ENCODE assay signal across 8 mouse cellular contexts in the genomic region with DNA sequence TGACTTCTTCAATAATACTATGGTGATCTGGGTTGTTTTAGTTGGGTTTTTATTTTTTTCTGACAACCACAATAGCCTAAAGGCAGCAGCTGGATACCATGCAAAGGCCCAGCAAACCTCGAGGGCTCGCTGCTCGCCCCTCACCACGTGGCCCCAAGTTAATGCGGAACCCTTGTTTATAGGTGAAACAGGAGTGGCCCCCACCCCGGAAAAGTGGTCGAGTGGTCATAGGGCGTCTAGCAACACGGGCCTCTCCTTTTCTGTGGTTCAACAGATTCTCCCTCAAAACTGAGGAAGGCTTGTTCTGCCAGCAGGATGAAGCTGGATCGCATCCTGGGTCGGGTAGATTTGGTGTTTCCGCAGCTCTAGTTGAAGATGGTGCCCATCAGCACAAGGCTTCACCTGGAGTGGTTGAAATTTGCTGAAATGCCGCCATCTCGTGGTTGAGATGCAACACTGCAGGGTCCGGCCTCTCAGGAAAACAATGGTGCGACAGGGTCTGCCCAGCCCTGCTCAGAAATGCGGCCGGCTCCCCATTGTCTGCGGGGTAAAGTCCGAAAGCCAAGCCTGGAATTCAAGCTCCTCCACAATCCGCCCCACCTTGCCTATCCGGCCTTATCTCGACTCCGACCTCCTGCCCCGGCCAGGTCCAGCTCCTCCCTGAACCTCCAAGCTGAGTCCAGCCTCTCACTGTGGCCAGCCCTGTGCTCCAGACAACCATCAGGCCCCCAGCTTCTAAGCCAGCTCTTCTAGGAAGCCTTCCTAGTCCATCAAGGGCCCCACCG. TPM values are rescaled to one million over a fixed set of nuclear protein-coding genes. Genes with fewer than 3 reads are reported as not detected.
A peak's percentile ranks its signal among the peaks of the same experiment; 100 is the strongest.
DNase-seq lines count a peak whose midpoint lies in the region; ATAC-seq and TF ChIP-seq lines count a peak whose summit lies in the region.

No protein-coding gene starts in this region.

- H3K4me3 ChIP-seq in bone marrow macrophage, adult 2 months (ENCODE audit: insufficient read depth, low read length), result no peak overlapping the region
- peak overlapping the region; percentile 30 for H3K4me3 ChIP-seq in embryonic facial prominence, embryonic 15.5 days (replicated peaks)
- H3K4me3 ChIP-seq in heart, embryonic 11.5 days (ENCODE audit: low read depth, low read length), result peak overlapping the region; percentile 14; the same call in 1 of the 2 replicates
- peak overlapping the region; percentile 29 for H3K4me3 ChIP-seq in kidney, embryonic 15.5 days (replicated peaks)
- H3K4me3 ChIP-seq in limb, embryonic 15.5 days, result peak overlapping the region; percentile 32

- ATAC-seq in embryonic facial prominence, embryonic 15.5 days (ENCODE audit: insufficient number of reproducible peaks, low FRiP score, low TSS enrichment, low read depth), result peak; percentile 49; the same call in 1 of the 2 replicates
- ATAC-seq in heart, embryonic 11.5 days (replicated peaks; ENCODE audit: insufficient number of reproducible peaks, low FRiP score, low TSS enrichment), result no peak; the same call in 1 of the 2 replicates
- ATAC-seq in kidney, embryonic 15.5 days (replicated peaks; ENCODE audit: low FRiP score), result peak; percentile 91
- peak; percentile 44; the same call in 1 of the 2 replicates for ATAC-seq in limb, embryonic 15.5 days (ENCODE audit: insufficient number of reproducible peaks, low FRiP score, low TSS enrichment, low read depth)
- peak; percentile 86 for ATAC-seq in monocyte, adult 5-6 weeks (replicated peaks; ENCODE audit: insufficient number of reproducible peaks, low FRiP score, low TSS enrichment, poor library complexity, severe bottlenecking)

- TF ChIP-seq CTCF in bone marrow macrophage, adult 2 months (IDR thresholded peaks at IDR 0.05; ENCODE audit: low read depth, low read length), result peak; percentile 79

- H3K4me2 ChIP-seq in embryonic facial prominence, embryonic 15.5 days (replicated peaks), result peak overlapping the region; percentile 56
- peak overlapping the region; percentile 61 for H3K4me2 ChIP-seq in heart, embryonic 11.5 days
- H3K4me2 ChIP-seq in kidney, embryonic 15.5 days, result peak overlapping the region; percentile 61
- H3K4me2 ChIP-seq in limb, embryonic 15.5 days, result peak overlapping the region; percentile 59

- H3K27ac ChIP-seq in bone marrow macrophage, adult 2 months (ENCODE audit: insufficient read depth, low read depth, low read length), result no peak overlapping the region
- no peak overlapping the region for H3K27ac ChIP-seq in embryonic facial prominence, embryonic 15.5 days (replicated peaks)
- no peak overlapping the region for H3K27ac ChIP-seq in heart, embryonic 11.5 days (ENCODE audit: low read depth, low read length)
- no peak overlapping the region for H3K27ac ChIP-seq in kidney, embryonic 15.5 days
- H3K27ac ChIP-seq in limb, embryonic 15.5 days, result no peak overlapping the region

- H3K9ac ChIP-seq in embryonic facial prominence, embryonic 15.5 days, result peak overlapping the region; percentile 29; the same call in 1 of the 2 replicates
- peak overlapping the region; percentile 65; the same call in 1 of the 2 replicates for H3K9ac ChIP-seq in heart, embryonic 11.5 days (ENCODE audit: low read depth, low read length)
- peak overlapping the region; percentile 35; the same call in 1 of the 2 replicates for H3K9ac ChIP-seq in kidney, embryonic 15.5 days
- no peak overlapping the region for H3K9ac ChIP-seq in limb, embryonic 15.5 days

- H3K36me3 ChIP-seq in embryonic facial prominence, embryonic 15.5 days, result no peaks in the 10 kb centered on the region
- H3K36me3 ChIP-seq in heart, embryonic 11.5 days (ENCODE audit: control insufficient read depth, insufficient read depth, low read length), result no peaks in the 10 kb centered on the region
- no peaks in the 10 kb centered on the region for H3K36me3 ChIP-seq in kidney, embryonic 15.5 days
- H3K36me3 ChIP-seq in limb, embryonic 15.5 days, result no peaks in the 10 kb centered on the region

- peak; percentile 65 for DNase-seq in A20 (ENCODE audit: low read depth, low spot score)
- peak; percentile 48 for DNase-seq in spleen, postnatal 36 days (ENCODE audit: low spot score in 2 of 2)

- H3K27me3 ChIP-seq in embryonic facial prominence, embryonic 15.5 days, result 0 out of 2 replicates have a peak, but pooled peaks cover 3% of the 10 kb centered on the region
- H3K27me3 ChIP-seq in heart, embryonic 11.5 days (ENCODE audit: control insufficient read depth, insufficient read depth, low read length), result 0 out of 2 replicates have a peak, but pooled peaks cover 5% of the 10 kb centered on the region
- no peaks in the 10 kb centered on the region for H3K27me3 ChIP-seq in kidney, embryonic 15.5 days
- no peaks in the 10 kb centered on the region for H3K27me3 ChIP-seq in limb, embryonic 15.5 days

- no peaks in the 10 kb centered on the region for H3K9me3 ChIP-seq in embryonic facial prominence, embryonic 15.5 days (replicated peaks)
- no peaks in the 10 kb centered on the region for H3K9me3 ChIP-seq in heart, embryonic 11.5 days (replicated peaks; ENCODE audit: control insufficient read depth, low read length)
- H3K9me3 ChIP-seq in kidney, embryonic 15.5 days (replicated peaks), result no peaks in the 10 kb centered on the region
- H3K9me3 ChIP-seq in limb, embryonic 15.5 days, result no peaks in the 10 kb centered on the region

- TF ChIP-seq POLR2A in bone marrow macrophage, adult 2 months (IDR thresholded peaks at IDR 0.05; ENCODE audit: borderline replicate concordance, low read depth, low read length), result no peak

- H3K4me1 ChIP-seq in bone marrow macrophage, adult 2 months (ENCODE audit: control insufficient read depth, insufficient read depth, low read length), result peaks cover 4% of the 10 kb centered on the region; the same call in 1 of the 2 replicates
- H3K4me1 ChIP-seq in embryonic facial prominence, embryonic 15.5 days, result peaks cover 17% of the 10 kb centered on the region
- H3K4me1 ChIP-seq in heart, embryonic 11.5 days (ENCODE audit: control insufficient read depth, insufficient read depth, low read length), result no peaks in the 10 kb centered on the region; the same call in 1 of the 2 replicates
- H3K4me1 ChIP-seq in kidney, embryonic 15.5 days, result peaks cover 24% of the 10 kb centered on the region
- H3K4me1 ChIP-seq in limb, embryonic 15.5 days, result peaks cover 8% of the 10 kb centered on the region

- 15% methylated on average over 26 of the region's 26 CpGs for WGBS in embryonic facial prominence, embryonic 15.5 days
- WGBS in heart, embryonic 11.5 days (ENCODE audit: insufficient replicate concordance), result 16% methylated on average over 26 of the region's 26 CpGs
- 23% methylated on average over 26 of the region's 26 CpGs for WGBS in kidney, embryonic 15.5 days
- 18% methylated on average over 26 of the region's 26 CpGs for WGBS in limb, embryonic 15.5 days

RNA-seq across cellular contexts. Expression of a gene that starts 5.6 kb away (rescaled TPM):
- 6.0 and 6.5 TPM in 2 replicates for polyA plus RNA-seq in bone marrow macrophage, adult 2 months (2012; ENCODE audit: insufficient read depth, insufficient read length, missing spikeins)
- polyA plus RNA-seq in embryonic facial prominence, embryonic 15.5 days (2015; fragmentation: Nextera tagmentation; extraction: Ambion mirVana), result 29.1 and 31.5 TPM in 2 replicates
- 19.4 and 19.9 TPM in 2 replicates for polyA plus RNA-seq in heart, embryonic 11.5 days (2014; fragmentation: Nextera tagmentation; extraction: Ambion mirVana)
- polyA plus RNA-seq in kidney, embryonic 15.5 days (2015; fragmentation: Nextera tagmentation; extraction: Ambion mirVana), result 31.3 and 32.9 TPM in 2 replicates
- polyA plus RNA-seq in limb, embryonic 15.5 days (2015; fragmentation: Nextera tagmentation; extraction: Ambion mirVana), result 27.6 and 28.1 TPM in 2 replicates
- total RNA-seq in monocyte, adult 5-6 weeks (2017), result 1.3 to 7.5 TPM (median 2.8 TPM) in 3 replicates

RNA-seq across cellular contexts. Expression of a gene that starts 53.5 kb away (rescaled TPM):
- not detected in 2 replicates for polyA plus RNA-seq in bone marrow macrophage, adult 2 months (2012; ENCODE audit: insufficient read depth, insufficient read length, missing spikeins)
- polyA plus RNA-seq in embryonic facial prominence, embryonic 15.5 days (2015; fragmentation: Nextera tagmentation; extraction: Ambion mirVana), result 1.2 and 3.1 TPM in 2 replicates
- 0.08 and 0.21 TPM in 2 replicates for polyA plus RNA-seq in heart, embryonic 11.5 days (2014; fragmentation: Nextera tagmentation; extraction: Ambion mirVana)
- 3.5 and 4.2 TPM in 2 replicates for polyA plus RNA-seq in kidney, embryonic 15.5 days (2015; fragmentation: Nextera tagmentation; extraction: Ambion mirVana)
- 0.06 and 0.15 TPM in 2 replicates for polyA plus RNA-seq in limb, embryonic 15.5 days (2015; fragmentation: Nextera tagmentation; extraction: Ambion mirVana)
- not detected in 3 replicates for total RNA-seq in monocyte, adult 5-6 weeks (2017)
